Mouse (Mus musculus): ENCODE data around the gene H2afx. TPM values are rescaled to one million over a fixed set of nuclear protein-coding genes. Genes with fewer than 3 reads are reported as not detected.

H2afx gene
- total and polyA plus RNA-seq, 3 experiments, result 89.6 to 828 TPM; not detected in 1

DNA sequence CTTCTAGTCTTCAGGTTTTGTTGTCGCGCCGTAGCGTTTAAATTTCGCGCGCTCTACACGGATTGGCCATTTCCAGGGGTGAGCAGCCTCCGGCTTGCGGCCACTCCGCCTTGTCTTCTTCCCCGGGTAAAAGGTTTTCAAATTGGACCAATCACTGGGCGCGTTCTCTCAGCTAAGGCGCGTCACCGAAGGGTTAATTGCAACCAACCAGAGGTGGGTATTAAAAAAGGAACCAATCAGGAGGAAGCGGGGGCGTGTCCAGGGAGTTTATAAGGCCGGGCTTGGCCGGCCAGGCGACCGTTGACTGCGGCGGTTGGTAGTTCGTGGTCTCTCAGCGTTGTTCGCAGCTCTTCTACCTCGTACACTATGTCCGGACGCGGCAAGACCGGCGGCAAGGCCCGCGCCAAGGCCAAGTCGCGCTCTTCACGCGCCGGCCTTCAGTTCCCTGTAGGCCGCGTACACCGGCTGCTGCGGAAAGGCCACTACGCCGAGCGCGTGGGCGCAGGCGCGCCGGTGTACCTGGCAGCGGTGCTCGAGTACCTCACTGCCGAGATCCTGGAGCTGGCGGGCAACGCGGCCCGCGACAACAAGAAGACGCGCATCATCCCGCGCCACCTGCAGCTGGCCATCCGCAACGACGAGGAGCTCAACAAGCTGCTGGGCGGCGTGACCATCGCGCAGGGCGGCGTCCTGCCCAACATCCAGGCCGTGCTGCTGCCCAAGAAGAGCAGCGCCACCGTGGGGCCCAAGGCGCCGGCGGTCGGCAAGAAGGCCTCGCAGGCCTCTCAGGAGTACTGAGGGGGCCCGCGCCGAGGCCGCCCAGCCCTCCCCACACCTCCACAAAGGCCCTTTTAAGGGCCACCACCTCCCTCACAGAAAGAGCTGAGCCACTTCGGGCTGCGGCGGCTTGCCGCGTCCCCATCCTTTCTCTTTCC is at the start of gene H2afx (continued):
- no peak for TF ChIP-seq RCOR1 (IDR thresholded peaks at IDR 0.05; ENCODE audit: low read depth, low read length)

DNA sequence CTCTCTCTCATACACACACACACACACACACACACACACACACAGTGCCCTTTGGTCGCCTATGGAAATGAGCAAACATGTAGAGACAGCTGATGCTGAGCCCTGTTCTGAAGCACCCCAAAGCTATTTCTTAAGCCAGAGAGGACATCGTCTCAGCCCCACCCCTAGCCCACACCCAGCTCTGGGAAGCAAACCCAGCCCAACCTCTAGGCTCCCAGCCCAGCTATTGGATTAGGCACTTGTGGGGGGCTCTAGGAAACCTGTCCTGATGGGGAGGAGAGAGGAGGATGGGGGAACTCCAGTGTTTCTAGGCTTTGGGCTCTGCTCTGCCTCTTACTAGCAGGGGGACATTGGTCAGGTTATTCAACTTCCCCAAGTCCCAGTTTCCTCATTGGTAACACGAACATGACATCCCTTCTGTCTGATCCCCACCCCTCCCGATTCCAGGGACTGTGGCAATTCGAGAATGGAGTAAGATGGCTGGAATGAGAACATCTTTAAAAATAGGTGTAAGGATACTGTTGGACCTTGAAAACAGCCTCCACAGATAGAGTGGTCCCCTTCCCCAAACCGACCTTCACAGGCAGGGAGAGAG is 48.1 kb upstream of the H2afx start:
- Histone ChIP-seq H3K27me3 (ENCODE audit: control insufficient read depth in 1 of 2, insufficient read depth in 2 of 2, low read length in 2 of 2) (no peaks in the 10 kb centered on the region), H3K9ac (ENCODE audit: control insufficient read depth, low read depth, low read length, poor library complexity, severe bottlenecking) (peak overlapping the region; percentile 10; the same call in 1 of the 2 replicates), H3K27ac (ENCODE audit: control insufficient read depth, low read depth, low read length) (no peak overlapping the region; the same call in 1 of the 2 replicates), H3K36me3 (ENCODE audit: control insufficient read depth in 1 of 2, insufficient read depth in 2 of 2, low read length in 2 of 2) (peaks cover 0 to 11% of the 10 kb centered on the region in 2 experiments; a peak in 3 of 4 replicates), H3K79me2 (ENCODE audit: control insufficient read depth, insufficient read depth, low read length, poor library complexity) (peaks cover 8% of the 10 kb centered on the region; the same call in 1 of the 2 replicates), H3K4me1 (ENCODE audit: control insufficient read depth in 1 of 2, insufficient read depth in 2 of 2, low read length in 2 of 2) (peaks cover 8 to 22% of the 10 kb centered on the region in 2 experiments), H3K4me3 (ENCODE audit: control insufficient read depth in 1 of 2, insufficient read depth in 1 of 2, low read depth in 2 of 2, low read length in 2 of 2) (peak overlapping the region; percentile 70), H3K9me3 (replicated peaks; ENCODE audit: insufficient read depth, low read length) (no peaks in the 10 kb centered on the region)
- TF ChIP-seq TAL1 (IDR thresholded peaks at IDR 0.05; ENCODE audit: low read length) (no peak), JUND (IDR thresholded peaks at IDR 0.05; ENCODE audit: low read depth, low read length) (0 out of 2 replicates have a peak, but pooled peaks have one; percentile 3), TBP (IDR thresholded peaks at IDR 0.05; ENCODE audit: low read depth, low read length) (no peak), NELFE (IDR thresholded peaks at IDR 0.05; ENCODE audit: low read depth, low read length) (no peak), RCOR1 (IDR thresholded peaks at IDR 0.05; ENCODE audit: low read depth, low read length) (no peak), MAZ (IDR thresholded peaks at IDR 0.05; ENCODE audit: low read depth, low read length) (no peak), SMC3 (IDR thresholded peaks at IDR 0.05; ENCODE audit: low read depth, low read length) (no peak)
- peak; percentile 60 for DNase-seq (ENCODE audit: low read depth, low spot score)

DNA sequence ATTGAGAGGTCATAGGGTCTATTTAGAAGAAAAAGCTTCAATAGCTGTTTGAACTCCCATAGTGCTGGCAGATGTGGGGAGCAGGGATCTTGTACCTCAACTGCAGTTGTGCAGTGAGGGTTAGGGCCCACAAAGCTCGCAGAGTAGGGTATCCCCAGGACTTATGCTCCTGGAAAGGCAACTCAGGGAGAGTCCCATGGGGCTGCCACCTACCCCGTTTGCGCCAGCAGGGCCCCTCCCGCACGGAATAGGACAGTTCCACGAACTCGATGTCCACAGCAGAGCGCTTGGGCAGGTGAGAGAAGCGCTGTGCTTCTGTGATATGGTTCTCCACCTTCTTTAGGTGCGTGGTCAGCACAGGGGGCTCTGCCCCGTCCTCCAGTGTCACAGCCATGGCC is 47.5 kb upstream of the H2afx start:
- H3K79me2 ChIP-seq (ENCODE audit: control insufficient read depth, insufficient read depth, low read length, poor library complexity), result peaks cover 8% of the 10 kb centered on the region; the same call in 1 of the 2 replicates
- peaks cover 8 to 22% of the 10 kb centered on the region in 2 experiments for H3K4me1 ChIP-seq (ENCODE audit: control insufficient read depth in 1 of 2, insufficient read depth in 2 of 2, low read length in 2 of 2)
- H3K27me3 ChIP-seq (ENCODE audit: control insufficient read depth in 1 of 2, insufficient read depth in 2 of 2, low read length in 2 of 2), result no peaks in the 10 kb centered on the region
- H3K9ac ChIP-seq (ENCODE audit: control insufficient read depth, low read depth, low read length, poor library complexity, severe bottlenecking), result peak overlapping the region; percentile 64
- H3K36me3 ChIP-seq (ENCODE audit: control insufficient read depth in 1 of 2, insufficient read depth in 2 of 2, low read length in 2 of 2), result peaks cover under 1 to 11% of the 10 kb centered on the region in 2 experiments
- no peaks in the 10 kb centered on the region for H3K9me3 ChIP-seq (replicated peaks; ENCODE audit: insufficient read depth, low read length)
- H3K4me3 ChIP-seq (ENCODE audit: control insufficient read depth in 1 of 2, insufficient read depth in 1 of 2, low read depth in 2 of 2, low read length in 2 of 2), result peak overlapping the region; percentile 70
- peak; percentile 45 for DNase-seq (ENCODE audit: low read depth, low spot score)
- H3K27ac ChIP-seq (ENCODE audit: control insufficient read depth, low read depth, low read length), result peak overlapping the region; percentile 17
- no peak for TF ChIP-seq GABPA (IDR thresholded peaks at IDR 0.05; ENCODE audit: low read depth, low read length)
- no peak for TF ChIP-seq ZMIZ1 (IDR thresholded peaks at IDR 0.05; ENCODE audit: low read depth, low read length)
- no peak for TF ChIP-seq MXI1 (IDR thresholded peaks at IDR 0.05; ENCODE audit: low read depth, low read length)
- no peak for TF ChIP-seq E2F4 (IDR thresholded peaks at IDR 0.05; ENCODE audit: borderline replicate concordance, low read depth, low read length)
- no peak for TF ChIP-seq POLR2AphosphoS5 (IDR thresholded peaks at IDR 0.05; ENCODE audit: borderline replicate concordance, low read depth, low read length)
- no peak for TF ChIP-seq MAFK (IDR thresholded peaks at IDR 0.05; ENCODE audit: borderline replicate concordance, low read depth, low read length)
- TF ChIP-seq SIN3A (IDR thresholded peaks at IDR 0.05; ENCODE audit: low read length), result 0 out of 2 replicates have a peak, but pooled peaks have one; percentile 14
- TF ChIP-seq CHD1 (IDR thresholded peaks at IDR 0.05; ENCODE audit: low read depth, low read length), result no peak
- TF ChIP-seq TCF12 (IDR thresholded peaks at IDR 0.05; ENCODE audit: low read depth, low read length), result no peak
- 0 out of 4 replicates have a peak, but pooled peaks of 1 of the 2 experiments have one; percentile 23 for TF ChIP-seq POLR2A (IDR thresholded peaks at IDR 0.05; ENCODE audit: control insufficient read depth in 1 of 2, insufficient read depth in 1 of 2, low read depth in 1 of 2, low read length in 2 of 2, poor library complexity in 1 of 2)

Data from MEL (cell line).